Mouse (Mus musculus) embryonic facial prominence, embryonic 13.5 days (tissue): ENCODE data around the gene Msh6. TPM values are rescaled to one million over a fixed set of nuclear protein-coding genes. Genes with fewer than 3 reads are reported as not detected.

Source experiments
- ATAC-seq: fragments of 200-750 bp; cut with Nextera tagmentation; 2 replicates; pipeline ENCODE4 v1.8.0; 2017; ENCODE audit warnings: low read depth; ENCODE audit not compliant: insufficient number of reproducible peaks, insufficient read depth, low FRiP score, low TSS enrichment
- H3K27ac ChIP-seq: fragments of 300-500 bp; sonication (generic); 2 replicates; pipeline ENCODE4 v1.5.1; 2015; ENCODE audit warnings: moderate library complexity, mild to moderate bottlenecking, inconsistent platforms
- H3K27me3 ChIP-seq: fragments of 300-500 bp; sonication (generic); 2 replicates; pipeline ENCODE4 v1.6.1; 2015; ENCODE audit warnings: mild to moderate bottlenecking, inconsistent platforms
- H3K36me3 ChIP-seq: fragments of 300-500 bp; sonication (generic); 2 replicates; pipeline ENCODE4 v1.6.1; 2015; ENCODE audit warnings: mild to moderate bottlenecking, inconsistent platforms
- H3K4me1 ChIP-seq: fragments of 300-500 bp; sonication (generic); 2 replicates; pipeline ENCODE4 v1.6.1; 2015; ENCODE audit warnings: inconsistent platforms
- H3K4me2 ChIP-seq: fragments of 300-500 bp; sonication (generic); 2 replicates; pipeline ENCODE4 v1.6.1; 2015; ENCODE audit warnings: moderate library complexity, mild to moderate bottlenecking, inconsistent platforms
- H3K4me3 ChIP-seq: fragments of 300-500 bp; sonication (generic); 2 replicates; pipeline ENCODE4 v1.5.1; 2015; ENCODE audit warnings: mild to moderate bottlenecking, inconsistent platforms
- H3K9ac ChIP-seq: fragments of 300-500 bp; sonication (generic); 2 replicates; pipeline ENCODE4 v1.6.1; 2015; ENCODE audit warnings: mild to moderate bottlenecking, inconsistent platforms
- H3K9me3 ChIP-seq: fragments of 300-500 bp; sonication (generic); 2 replicates; pipeline ENCODE4 v1.6.1; 2016; ENCODE audit warnings: inconsistent platforms
- WGBS: fragments of 180-500 bp; shearing (Covaris S2); methylation state at CpG from one replicate; pipeline ENCODE4 v1.1.7; 2015; ENCODE audit warnings: mixed read lengths; 5-methylcytosine and 5-hydroxymethylcytosine counted together
- polyA plus RNA-seq: library from polyadenylated mRNA; unstranded; fragments of >200 nt; fragmentation: Nextera tagmentation; extraction: Ambion mirVana; gene quantifications from 2 replicates; pipeline ENCODE4 v1.2.1, GENCODE M21; 2015

Msh6 gene
- polyA plus RNA-seq, 1 experiment from 2014 or later = 55.0 TPM

- H3K4me3 ChIP-seq = no peak overlapping the region
- H3K27ac ChIP-seq = no peak overlapping the region
- ATAC-seq = no peak
- 0 out of 2 replicates have a peak, but pooled peaks cover 4% of the 10 kb centered on the region for H3K4me1 ChIP-seq
- H3K4me2 ChIP-seq = no peak overlapping the region
- no peaks in the 10 kb centered on the region for H3K27me3 ChIP-seq
- no peaks in the 10 kb centered on the region for H3K36me3 ChIP-seq
- no peak overlapping the region for H3K9ac ChIP-seq
- 88% methylated on average over 17 of the region's 17 CpGs for WGBS
- no peaks in the 10 kb centered on the region for H3K9me3 ChIP-seq
Measured at GRCm38 (mm10) chr17:88029194-88029970, 54.5 kb downstream of the Msh6 start.

GRCm38 (mm10) chr17:88031755-88032154 is 56.9 kb downstream of the Msh6 start:
- Histone ChIP-seq H3K4me2 (no peak overlapping the region), H3K36me3 (no peaks in the 10 kb centered on the region), H3K27ac (no peak overlapping the region), H3K4me1 (0 out of 2 replicates have a peak, but pooled peaks cover 3% of the 10 kb centered on the region), H3K9me3 (no peaks in the 10 kb centered on the region), H3K9ac (no peak overlapping the region), H3K4me3 (no peak overlapping the region), H3K27me3 (no peaks in the 10 kb centered on the region)
- ATAC-seq = no peak
- 92% methylated on average over 5 of the region's 5 CpGs for WGBS

DNA sequence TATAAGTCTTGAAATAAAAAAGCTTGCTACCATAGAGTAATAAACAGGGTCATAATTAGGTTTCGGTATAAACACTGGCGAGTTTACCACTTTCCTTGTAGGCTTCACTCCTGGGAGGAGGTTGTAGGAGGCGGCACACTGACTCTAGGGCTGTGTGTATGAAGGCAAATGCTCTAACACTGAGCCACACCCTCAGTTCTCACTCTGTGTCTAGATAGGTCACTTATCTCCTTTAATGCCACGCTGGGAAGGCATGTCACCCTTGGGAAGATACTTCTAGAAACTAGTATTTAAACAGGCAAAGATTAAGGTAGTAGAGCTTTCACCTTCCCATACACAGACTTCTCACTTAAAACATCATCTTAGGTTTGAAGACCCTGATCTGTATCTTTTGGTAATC is 59.6 kb downstream of the Msh6 start:
- H3K27me3 ChIP-seq = no peaks in the 10 kb centered on the region
- no peak overlapping the region for H3K4me3 ChIP-seq
- H3K9ac ChIP-seq = no peak overlapping the region
- H3K4me2 ChIP-seq = no peak overlapping the region
- H3K9me3 ChIP-seq = no peaks in the 10 kb centered on the region
- H3K36me3 ChIP-seq = no peaks in the 10 kb centered on the region
- 92% methylated on average over 4 of the region's 4 CpGs for WGBS
- no peak overlapping the region for H3K27ac ChIP-seq
- H3K4me1 ChIP-seq = no peaks in the 10 kb centered on the region
- no peak for ATAC-seq

Other genes with a start within 250 kb of the Msh6 start
- not detected in 2 replicates for gene Kcnk12, start 177.1 kb upstream of the Msh6 start, polyA plus RNA-seq
- not detected in 2 replicates for gene Rpl36-ps4, start 54.1 kb upstream of the Msh6 start, polyA plus RNA-seq
- gene Fbxo11, start 90.2 kb downstream of the Msh6 start, polyA plus RNA-seq = 19.4 and 23.1 TPM in 2 replicates